Mouse (Mus musculus) ES-E14 (cell line): ENCODE measurements at regions not wholly inside any gene's neighbourhood (a gene's known extent, or its start where the extent isn't known, plus 50 kb on each side); places are given as distances from the start of the nearest gene placed in this dataset.
"Not testable (repeated sequence)": the region's sequence is repeated elsewhere in the genome, so short reads cannot be mapped to it uniquely, and the experiment has no call there.

ENCODE experiments used
- DNase-seq: peaks from one replicate; pipeline ENCODE4 v3.0.0-alpha.2; 2013; ENCODE audit warnings: low read depth, low spot score
- H3K27ac ChIP-seq: 2 replicates; pipeline ENCODE4 v1.5.1; 2012; ENCODE audit warnings: low read depth, mild to moderate bottlenecking, low read length, moderate library complexity, mixed read lengths; ENCODE audit not compliant: poor library complexity, insufficient read depth, severe bottlenecking
- H3K36me3 ChIP-seq: 2 replicates; pipeline ENCODE4 v1.6.1; 2012; ENCODE audit warnings: mild to moderate bottlenecking, low read length, moderate library complexity, mixed read lengths; ENCODE audit not compliant: control insufficient read depth, poor library complexity, insufficient read depth, severe bottlenecking
- H3K4me1 ChIP-seq, 2 experiments: fragments of 150-350 bp in 1 of 2; sonication (generic) in 1 of 2; 2 replicates each; pipeline ENCODE4 v1.6.1; 2012; ENCODE audit warnings: low read length in 2 of 2, mild to moderate bottlenecking in 1 of 2, mixed read lengths in 1 of 2; ENCODE audit not compliant: control insufficient read depth in 2 of 2, insufficient read depth in 2 of 2, poor library complexity in 1 of 2
- H3K4me3 ChIP-seq, 2 experiments: fragments of 150-350 bp in 1 of 2; sonication (generic) in 1 of 2; 2 replicates each; pipeline ENCODE4 v1.5.1; 2012; ENCODE audit warnings: low read length in 2 of 2, low read depth in 1 of 2, mild to moderate bottlenecking in 1 of 2, mixed read lengths in 1 of 2; ENCODE audit not compliant: insufficient read depth in 1 of 2, poor library complexity in 1 of 2, severe bottlenecking in 1 of 2
- H3K9ac ChIP-seq: 2 replicates; pipeline ENCODE4 v1.6.1; 2012; ENCODE audit warnings: low read depth, mild to moderate bottlenecking, low read length, mixed read lengths; ENCODE audit not compliant: poor library complexity, insufficient read depth, severe bottlenecking
- H3K9me3 ChIP-seq: fragments of 150-350 bp; sonication (generic); 2 replicates; pipeline ENCODE4 v1.6.1; 2012; ENCODE audit warnings: low read depth, mild to moderate bottlenecking, low read length; ENCODE audit not compliant: control insufficient read depth, insufficient read depth
- CHD2 ChIP-seq: IDR thresholded peaks from 2 replicates; pipeline ENCODE4 v1.6.1; 2014; ENCODE audit warnings: mild to moderate bottlenecking, low read depth, low read length, inconsistent platforms
- HCFC1 ChIP-seq: IDR thresholded peaks from 2 replicates; pipeline ENCODE4 v1.6.1; 2012; ENCODE audit warnings: low read length, inconsistent platforms, borderline replicate concordance; ENCODE audit not compliant: insufficient read depth
- MAFK ChIP-seq: IDR thresholded peaks from 2 replicates; pipeline ENCODE4 v1.6.1; 2014; ENCODE audit warnings: mild to moderate bottlenecking, low read depth, low read length, inconsistent platforms; ENCODE audit not compliant: insufficient read depth
- ZC3H11A ChIP-seq: IDR thresholded peaks from 2 replicates; pipeline ENCODE4 v1.6.1; 2012; ENCODE audit warnings: low read depth, mild to moderate bottlenecking, inconsistent platforms, low read length, borderline replicate concordance
- ZNF384 ChIP-seq: IDR thresholded peaks from 2 replicates; pipeline ENCODE4 v1.6.1; 2012; ENCODE audit warnings: low read depth, low read length, inconsistent platforms
- in situ Hi-C, 2 experiments: fragments of 600-800 bp; cut with MboI; formaldehyde crosslinking; loops; one replicate each; pipeline ENCODE4 v1.15.1; 2025; ENCODE audit warnings: low sequenced_read_pairs in 2 of 2, inconsistent platforms in 1 of 2; ENCODE audit not compliant: unreplicated experiment in 2 of 2

DNA sequence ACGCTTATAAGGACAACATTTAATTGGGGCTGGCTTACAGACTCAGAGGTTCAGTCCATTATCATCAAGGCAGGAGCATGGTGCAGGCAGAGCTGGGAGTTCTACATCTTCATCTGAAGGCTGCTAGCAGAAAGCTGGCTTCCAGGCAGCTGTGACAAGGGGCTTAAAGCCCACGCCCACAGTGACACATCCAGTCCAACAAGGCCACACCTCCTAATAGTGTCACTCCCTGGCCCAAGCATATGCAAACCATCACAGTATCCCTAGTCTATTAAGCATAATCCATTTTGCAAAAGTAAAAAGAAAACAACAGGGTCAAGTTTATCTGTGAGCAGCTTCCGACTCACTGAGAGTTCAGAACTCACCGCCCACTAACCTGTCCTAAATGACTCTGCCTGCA lies 153.8 kb downstream of the Gxylt1 start:
- H3K4me3 ChIP-seq = no peak overlapping the region
- no peaks in the 10 kb centered on the region for H3K36me3 ChIP-seq
- H3K9me3 ChIP-seq = no peaks in the 10 kb centered on the region
- H3K4me1 ChIP-seq = no peaks in the 10 kb centered on the region
- DNase-seq = no peak
- TF ChIP-seq CHD2 (no peak), MAFK (no peak)
- in situ Hi-C loops = no loop called here
- H3K9ac ChIP-seq = no peak overlapping the region
- H3K27ac ChIP-seq = no peak overlapping the region

DNA sequence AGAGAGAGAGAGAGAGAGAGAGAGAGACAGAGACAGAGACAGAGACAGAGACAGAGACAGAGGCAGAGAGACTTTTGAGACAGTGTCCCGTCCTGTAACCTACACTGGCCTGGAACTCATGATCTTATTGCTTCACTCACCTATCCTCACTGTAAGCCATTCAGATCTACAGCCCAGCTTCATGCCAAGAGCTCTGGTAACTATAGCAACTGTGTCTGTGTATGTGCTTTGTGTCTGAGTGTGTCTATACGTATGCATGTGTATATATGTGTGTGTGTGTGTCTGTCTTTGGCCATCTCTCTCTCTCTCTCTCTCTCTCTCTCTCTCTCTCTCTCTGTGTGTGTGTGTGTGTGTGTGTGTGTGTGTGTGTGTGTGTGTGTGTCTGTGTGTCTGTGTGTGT lies 157.2 kb downstream of the Gxylt1 start:
- H3K36me3 ChIP-seq, in situ Hi-C loops, H3K9me3 ChIP-seq, H3K4me3 ChIP-seq, H3K27ac ChIP-seq, H3K4me1 ChIP-seq, DNase-seq, H3K9ac ChIP-seq: not testable (repeated sequence)

DNA sequence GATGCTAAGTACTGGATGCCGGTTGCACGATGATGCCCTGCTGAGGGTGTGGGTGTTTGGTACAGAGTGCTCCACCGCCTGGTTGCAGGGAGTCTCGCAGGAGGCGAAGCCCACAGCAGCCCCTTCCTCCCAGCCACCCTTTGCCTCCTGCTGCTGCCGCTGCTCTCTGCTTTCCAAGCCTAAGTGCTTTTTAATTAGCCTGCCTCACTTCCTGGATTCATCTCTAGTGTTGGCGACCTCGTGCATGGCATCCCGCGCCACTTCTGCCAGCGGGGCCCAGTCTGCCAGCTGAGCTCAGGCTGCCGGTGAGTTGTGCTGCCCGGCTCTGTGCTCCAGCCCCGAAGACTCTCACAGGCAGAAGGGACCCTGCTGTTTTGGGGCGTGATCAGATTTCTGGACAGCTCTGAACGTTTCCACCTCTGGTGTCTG lies 159.3 kb downstream of the Gxylt1 start:
- H3K9ac ChIP-seq = no peak overlapping the region
- DNase-seq = peak; percentile 31

DNA sequence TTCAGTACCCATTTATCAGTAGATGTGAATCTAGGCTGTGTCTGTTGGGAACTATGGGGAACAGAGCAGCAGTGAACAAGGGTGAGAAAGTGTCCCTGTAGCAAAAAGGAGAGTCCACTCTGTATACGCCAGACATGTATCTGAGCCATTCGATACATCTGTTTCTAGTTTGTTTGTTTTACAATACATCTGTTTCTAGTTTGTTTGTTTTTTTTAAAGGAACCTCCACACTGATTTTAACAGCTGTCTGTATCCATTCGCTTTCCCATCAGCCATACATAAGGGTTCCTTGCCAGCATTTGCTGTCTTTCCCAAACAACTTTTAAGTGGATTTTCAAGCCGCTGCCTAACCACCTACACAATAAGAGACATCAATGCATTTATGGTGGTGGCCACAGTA lies 170.0 kb downstream of the Gxylt1 start:
- H3K9ac ChIP-seq = no peak overlapping the region
- no peak overlapping the region for H3K27ac ChIP-seq
- H3K4me1 ChIP-seq = no peaks in the 10 kb centered on the region
- no peak for TF ChIP-seq HCFC1
- TF ChIP-seq ZC3H11A = no peak
- no peak for TF ChIP-seq CHD2
- no peaks in the 10 kb centered on the region for H3K9me3 ChIP-seq
- no peak overlapping the region for H3K4me3 ChIP-seq
- in situ Hi-C loops = no loop called here
- no peak for DNase-seq
- H3K36me3 ChIP-seq = no peaks in the 10 kb centered on the region

More for the DNA sequence above, 159.3 kb downstream of the Gxylt1 start:
- in situ Hi-C loops = no loop called here
- Histone ChIP-seq H3K27ac (no peak overlapping the region), H3K36me3 (no peaks in the 10 kb centered on the region), H3K9me3 (no peaks in the 10 kb centered on the region), H3K4me3 (peak overlapping the region; percentile 11 to 19; a peak in 2 of 4 replicates), H3K4me1 (no peaks in the 10 kb centered on the region)
- TF ChIP-seq MAFK = no peak
- no peak for TF ChIP-seq HCFC1
- TF ChIP-seq CHD2 = no peak
- no peak for TF ChIP-seq ZNF384
- TF ChIP-seq ZC3H11A = no peak

DNA sequence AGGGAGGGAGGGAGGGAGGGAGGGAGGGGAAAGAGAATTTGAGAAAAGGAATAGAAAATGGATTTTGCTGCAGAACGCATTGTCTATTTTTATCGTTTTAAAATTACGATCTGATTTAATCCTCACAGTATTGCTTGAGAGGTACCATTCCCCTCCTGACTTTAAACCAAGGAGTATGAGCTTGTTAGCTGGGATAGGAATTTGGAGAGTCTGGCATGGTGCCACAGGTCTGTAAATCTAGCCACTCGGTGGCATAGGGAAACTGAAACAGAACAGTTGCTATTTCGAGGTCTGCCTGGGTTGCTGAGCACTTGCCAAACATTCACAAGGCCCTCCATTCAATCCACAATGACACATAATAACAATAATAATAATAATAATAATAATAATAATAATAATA lies 171.6 kb downstream of the Gxylt1 start:
- Histone ChIP-seq H3K4me3 (no peak overlapping the region), H3K9me3 (no peaks in the 10 kb centered on the region), H3K9ac (no peak overlapping the region), H3K36me3 (no peaks in the 10 kb centered on the region), H3K4me1 (no peaks in the 10 kb centered on the region), H3K27ac (no peak overlapping the region)
- DNase-seq = no peak
- in situ Hi-C loops = no loop called here
- TF ChIP-seq HCFC1 = no peak
